Mouse (Mus musculus): ENCODE results near the gene Slc35f1. TPM values are rescaled to one million over a fixed set of nuclear protein-coding genes. Genes with fewer than 3 reads are reported as not detected.

The Slc35f1 gene
- polyA plus RNA-seq, 1 experiment from 2014 or later, result 0.23 TPM

DNA sequence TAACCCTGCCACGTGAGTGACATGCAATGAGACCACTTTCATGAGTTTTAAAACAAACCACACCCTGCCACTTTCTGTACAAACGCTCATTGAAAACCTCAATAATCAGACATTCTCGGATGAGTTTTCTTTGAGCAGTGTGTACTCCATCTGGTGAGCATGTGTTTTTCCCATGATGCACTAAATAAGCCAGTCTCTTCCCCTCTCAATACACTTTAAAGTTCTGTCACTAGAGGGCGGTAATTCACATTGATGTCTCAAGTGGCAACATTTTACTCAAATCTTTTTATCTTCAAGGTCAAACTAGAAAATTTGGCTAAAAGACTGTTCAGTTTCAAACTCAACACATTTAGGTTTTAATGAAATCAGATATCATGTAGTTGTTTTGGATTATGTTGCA lies 68.3 kb downstream of the Slc35f1 start:
- Histone ChIP-seq H3K9me3 (ENCODE audit: control insufficient read depth, low read length) (no peaks in the 10 kb centered on the region), H3K36me3 (ENCODE audit: control insufficient read depth, insufficient read depth, low read length) (no peaks in the 10 kb centered on the region), H3K4me3 (ENCODE audit: low read depth, low read length) (no peak overlapping the region), H3K9ac (ENCODE audit: low read depth, low read length) (no peak overlapping the region), H3K4me1 (replicated peaks; ENCODE audit: control insufficient read depth, insufficient read depth, low read length) (no peaks in the 10 kb centered on the region), H3K27me3 (replicated peaks; ENCODE audit: control insufficient read depth, insufficient read depth, low read length) (no peaks in the 10 kb centered on the region), H3K4me2 (no peak overlapping the region), H3K27ac (ENCODE audit: low read depth, low read length) (no peak overlapping the region)
- 31% methylated on average over 4 of the region's 4 CpGs for WGBS
- ATAC-seq (replicated peaks; ENCODE audit: low FRiP score) (no peak), DNase-seq (ENCODE audit: low spot score) (no peak)

DNA sequence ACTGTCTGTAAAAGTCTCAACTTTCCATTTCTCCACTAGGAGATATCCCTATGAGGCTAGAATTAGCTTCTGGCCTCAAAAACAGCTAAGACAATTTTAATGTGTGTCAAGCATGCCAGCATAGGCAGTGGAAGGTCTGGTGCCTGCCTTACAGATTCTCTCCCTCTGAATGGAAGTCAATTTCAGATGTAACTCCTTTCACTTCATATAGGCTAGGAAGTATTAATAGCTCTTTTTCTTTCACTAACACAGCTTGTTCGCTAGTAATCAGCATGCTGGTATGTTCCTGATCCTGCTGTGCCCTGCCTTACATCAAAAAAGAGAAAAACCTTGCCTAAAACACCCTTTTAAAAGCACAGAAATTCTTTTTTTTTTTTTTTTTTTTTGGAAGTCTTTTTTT lies 70.2 kb downstream of the Slc35f1 start:
- ATAC-seq (replicated peaks; ENCODE audit: low FRiP score) (no peak), DNase-seq (ENCODE audit: low spot score) (no peak)
- Histone ChIP-seq H3K27me3 (replicated peaks; ENCODE audit: control insufficient read depth, insufficient read depth, low read length) (no peaks in the 10 kb centered on the region), H3K27ac (ENCODE audit: low read depth, low read length) (no peak overlapping the region), H3K4me3 (ENCODE audit: low read depth, low read length) (no peak overlapping the region), H3K9ac (ENCODE audit: low read depth, low read length) (no peak overlapping the region), H3K4me1 (replicated peaks; ENCODE audit: control insufficient read depth, insufficient read depth, low read length) (no peaks in the 10 kb centered on the region), H3K36me3 (ENCODE audit: control insufficient read depth, insufficient read depth, low read length) (no peaks in the 10 kb centered on the region), H3K4me2 (no peak overlapping the region), H3K9me3 (ENCODE audit: control insufficient read depth, low read length) (no peaks in the 10 kb centered on the region)
- 73% methylated on average over 1 of the region's 1 CpGs for WGBS

DNA sequence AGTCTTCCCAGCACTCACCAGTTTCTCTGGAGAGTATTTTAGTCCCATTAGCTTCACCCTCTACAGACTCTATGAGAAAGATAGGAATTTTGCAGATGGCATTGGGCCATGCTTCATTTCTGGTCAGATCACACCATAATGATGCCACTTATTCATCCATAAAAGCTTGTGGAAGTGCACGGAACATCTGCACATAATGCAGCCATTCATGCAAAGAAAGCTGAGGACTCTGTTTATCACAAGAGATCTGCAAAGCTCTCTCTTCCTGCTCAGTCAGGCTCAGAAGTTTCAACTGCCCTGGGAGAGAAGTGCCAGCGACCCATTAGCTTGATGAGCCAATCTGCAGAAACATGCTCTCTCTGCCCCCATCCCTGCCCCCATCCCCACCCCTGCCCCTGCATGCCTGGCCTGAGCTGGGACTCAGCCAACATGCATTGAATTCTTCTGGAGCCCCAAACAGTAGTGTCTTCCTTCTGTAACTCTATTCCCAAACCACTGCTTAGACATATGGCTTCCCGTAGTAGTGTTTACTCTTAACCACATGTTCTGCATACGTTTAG lies 89.7 kb downstream of the Slc35f1 start:
- DNase-seq (ENCODE audit: low spot score) (no peak), ATAC-seq (replicated peaks; ENCODE audit: low FRiP score) (no peak)
- no peaks in the 10 kb centered on the region for H3K36me3 ChIP-seq (ENCODE audit: control insufficient read depth, insufficient read depth, low read length)
- WGBS, result 71% methylated on average over 4 of the region's 4 CpGs
- H3K4me3 ChIP-seq (ENCODE audit: low read depth, low read length), result no peak overlapping the region
- H3K4me1 ChIP-seq (replicated peaks; ENCODE audit: control insufficient read depth, insufficient read depth, low read length), result no peaks in the 10 kb centered on the region
- no peaks in the 10 kb centered on the region for H3K27me3 ChIP-seq (replicated peaks; ENCODE audit: control insufficient read depth, insufficient read depth, low read length)
- H3K27ac ChIP-seq (ENCODE audit: low read depth, low read length), result no peak overlapping the region
- H3K9me3 ChIP-seq (ENCODE audit: control insufficient read depth, low read length), result no peaks in the 10 kb centered on the region
- H3K9ac ChIP-seq (ENCODE audit: low read depth, low read length), result no peak overlapping the region
- H3K4me2 ChIP-seq, result no peak overlapping the region

DNA sequence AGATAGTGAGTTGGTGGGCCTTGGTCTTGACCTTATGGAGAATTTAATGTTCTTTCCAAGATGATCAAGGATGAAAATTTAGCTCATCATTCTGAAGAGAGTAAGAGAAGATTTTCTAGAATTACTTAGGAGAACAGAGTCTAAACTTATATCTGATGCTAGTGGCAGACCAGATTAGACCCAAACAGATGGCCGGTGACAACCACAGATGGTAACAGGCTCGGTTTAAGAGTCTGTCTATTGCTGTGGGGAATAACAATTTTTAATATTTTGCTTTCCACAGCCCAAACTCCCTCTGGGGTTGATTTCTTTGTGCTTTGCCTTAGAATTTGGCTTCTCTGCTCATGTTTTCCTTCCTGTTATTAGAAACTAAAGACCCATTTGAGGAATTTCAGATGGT lies 96.7 kb downstream of the Slc35f1 start:
- Histone ChIP-seq H3K4me1 (replicated peaks; ENCODE audit: control insufficient read depth, insufficient read depth, low read length) (no peaks in the 10 kb centered on the region), H3K27ac (ENCODE audit: low read depth, low read length) (no peak overlapping the region), H3K4me2 (no peak overlapping the region), H3K27me3 (replicated peaks; ENCODE audit: control insufficient read depth, insufficient read depth, low read length) (no peaks in the 10 kb centered on the region), H3K9me3 (ENCODE audit: control insufficient read depth, low read length) (no peaks in the 10 kb centered on the region), H3K36me3 (ENCODE audit: control insufficient read depth, insufficient read depth, low read length) (no peaks in the 10 kb centered on the region), H3K9ac (ENCODE audit: low read depth, low read length) (no peak overlapping the region), H3K4me3 (ENCODE audit: low read depth, low read length) (no peak overlapping the region)
- 74% methylated on average over 2 of the region's 2 CpGs for WGBS
- DNase-seq (ENCODE audit: low spot score) (no peak), ATAC-seq (replicated peaks; ENCODE audit: low FRiP score) (no peak)

DNA sequence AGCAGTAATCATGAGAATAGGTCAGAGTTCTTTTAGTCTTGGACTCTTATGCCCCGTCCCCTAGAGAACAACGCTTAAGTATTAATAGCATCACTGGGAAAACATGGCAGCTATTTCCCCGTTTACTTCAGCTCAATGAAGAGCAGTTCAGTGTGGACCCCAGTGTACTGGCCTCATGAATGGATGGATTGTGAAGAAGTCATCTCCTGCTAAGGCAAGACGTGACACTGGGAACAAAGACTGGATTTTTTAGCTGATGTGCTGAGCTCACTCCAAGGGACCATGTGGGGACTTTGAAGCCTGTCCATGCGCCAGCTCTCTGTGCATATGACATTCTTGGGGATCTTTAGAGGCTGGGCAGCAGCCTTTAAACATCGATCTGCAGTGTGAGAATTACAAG lies 101.2 kb downstream of the Slc35f1 start:
- H3K27me3 ChIP-seq (replicated peaks; ENCODE audit: control insufficient read depth, insufficient read depth, low read length), result no peaks in the 10 kb centered on the region
- no peak overlapping the region for H3K4me2 ChIP-seq
- no peak overlapping the region for H3K4me3 ChIP-seq (ENCODE audit: low read depth, low read length)
- no peaks in the 10 kb centered on the region for H3K36me3 ChIP-seq (ENCODE audit: control insufficient read depth, insufficient read depth, low read length)
- no peak for ATAC-seq (replicated peaks; ENCODE audit: low FRiP score)
- H3K27ac ChIP-seq (ENCODE audit: low read depth, low read length), result no peak overlapping the region
- H3K9ac ChIP-seq (ENCODE audit: low read depth, low read length), result no peak overlapping the region
- no peaks in the 10 kb centered on the region for H3K4me1 ChIP-seq (replicated peaks; ENCODE audit: control insufficient read depth, insufficient read depth, low read length)
- H3K9me3 ChIP-seq (ENCODE audit: control insufficient read depth, low read length), result no peaks in the 10 kb centered on the region
- DNase-seq (ENCODE audit: low spot score), result no peak
- 79% methylated on average over 6 of the region's 6 CpGs for WGBS

DNA sequence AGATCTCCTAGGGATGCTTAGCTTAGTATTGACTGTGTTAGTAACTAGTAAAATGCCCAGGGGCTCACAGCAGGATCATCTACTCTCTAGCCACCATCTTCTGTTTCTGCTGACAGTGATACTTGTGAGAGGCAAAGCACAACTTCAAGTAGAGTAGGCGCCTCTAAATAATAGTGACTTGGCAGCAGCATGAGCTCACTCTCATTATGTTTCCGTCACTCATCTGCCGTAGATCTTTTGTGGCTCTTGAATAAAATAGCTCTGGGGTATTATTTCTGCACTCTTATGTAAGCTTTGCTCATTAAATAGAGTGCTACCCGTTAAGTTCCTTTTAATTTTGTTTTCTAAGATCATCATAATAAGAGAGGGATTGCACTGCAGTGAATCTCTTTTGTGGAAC lies 107.1 kb downstream of the Slc35f1 start:
- H3K9ac ChIP-seq (ENCODE audit: low read depth, low read length), result no peak overlapping the region
- no peak for ATAC-seq (replicated peaks; ENCODE audit: low FRiP score)
- 84% methylated on average over 4 of the region's 4 CpGs for WGBS

DNA sequence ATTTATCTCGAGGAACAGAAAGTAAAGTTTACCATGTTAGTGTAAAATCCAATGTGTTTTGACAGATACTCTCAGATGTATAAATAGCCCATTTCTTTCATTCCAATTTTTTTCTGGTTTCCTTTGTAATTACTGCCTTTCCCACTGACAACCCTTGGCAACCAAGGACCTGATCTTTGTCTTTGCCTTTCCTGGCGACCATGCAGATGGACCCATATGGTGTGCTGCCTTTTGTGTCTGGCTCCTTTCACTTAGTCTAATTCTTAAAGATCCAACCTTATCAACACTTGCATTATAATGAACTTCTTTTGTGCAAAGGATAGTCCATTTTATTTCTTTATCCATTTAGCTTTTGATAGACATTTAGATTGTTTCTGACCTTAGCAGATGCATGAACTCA lies 117.5 kb downstream of the Slc35f1 start:
- no peak overlapping the region for H3K9ac ChIP-seq (ENCODE audit: low read depth, low read length)
- H3K4me1 ChIP-seq (replicated peaks; ENCODE audit: control insufficient read depth, insufficient read depth, low read length), result no peaks in the 10 kb centered on the region
- no peak overlapping the region for H3K27ac ChIP-seq (ENCODE audit: low read depth, low read length)
- no peaks in the 10 kb centered on the region for H3K27me3 ChIP-seq (replicated peaks; ENCODE audit: control insufficient read depth, insufficient read depth, low read length)
- no peak overlapping the region for H3K4me2 ChIP-seq
- no peaks in the 10 kb centered on the region for H3K9me3 ChIP-seq (ENCODE audit: control insufficient read depth, low read length)
- DNase-seq (ENCODE audit: low spot score), result no peak
- ATAC-seq (replicated peaks; ENCODE audit: low FRiP score), result no peak
- 61% methylated on average over 2 of the region's 2 CpGs for WGBS
- H3K36me3 ChIP-seq (ENCODE audit: control insufficient read depth, insufficient read depth, low read length), result no peaks in the 10 kb centered on the region
- no peak overlapping the region for H3K4me3 ChIP-seq (ENCODE audit: low read depth, low read length)

More for the DNA sequence above, 107.1 kb downstream of the Slc35f1 start:
- Histone ChIP-seq H3K4me2 (no peak overlapping the region), H3K36me3 (ENCODE audit: control insufficient read depth, insufficient read depth, low read length) (no peaks in the 10 kb centered on the region), H3K27ac (ENCODE audit: low read depth, low read length) (no peak overlapping the region), H3K9me3 (ENCODE audit: control insufficient read depth, low read length) (no peaks in the 10 kb centered on the region), H3K4me1 (replicated peaks; ENCODE audit: control insufficient read depth, insufficient read depth, low read length) (no peaks in the 10 kb centered on the region), H3K4me3 (ENCODE audit: low read depth, low read length) (no peak overlapping the region), H3K27me3 (replicated peaks; ENCODE audit: control insufficient read depth, insufficient read depth, low read length) (no peaks in the 10 kb centered on the region)
- DNase-seq (ENCODE audit: low spot score), result no peak

DNA sequence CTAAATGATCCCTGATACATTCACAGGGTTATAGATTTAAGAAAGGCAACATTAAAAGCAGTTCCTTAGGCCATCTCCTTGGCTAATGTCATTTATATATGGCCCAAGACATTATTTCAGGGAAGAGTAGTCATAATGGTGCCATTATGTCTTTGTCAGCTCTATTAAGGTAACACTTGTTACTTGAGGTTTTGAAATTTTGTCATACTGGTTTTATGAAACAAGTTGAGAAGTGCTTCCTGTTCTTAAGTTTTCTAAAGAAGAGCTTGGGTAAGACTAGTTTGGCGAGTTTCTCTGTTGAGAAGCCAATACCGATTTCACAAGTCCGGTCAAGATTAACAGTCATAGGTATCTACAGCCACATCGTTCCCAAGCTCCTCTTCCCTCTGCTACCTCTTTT lies 122.5 kb downstream of the Slc35f1 start:
- no peak overlapping the region for H3K27ac ChIP-seq (ENCODE audit: low read depth, low read length)
- DNase-seq (ENCODE audit: low spot score), result no peak
- no peak overlapping the region for H3K9ac ChIP-seq (ENCODE audit: low read depth, low read length)
- ATAC-seq (replicated peaks; ENCODE audit: low FRiP score), result no peak
- no peaks in the 10 kb centered on the region for H3K9me3 ChIP-seq (ENCODE audit: control insufficient read depth, low read length)
- no peaks in the 10 kb centered on the region for H3K36me3 ChIP-seq (ENCODE audit: control insufficient read depth, insufficient read depth, low read length)
- H3K4me2 ChIP-seq, result no peak overlapping the region
- 81% methylated on average over 4 of the region's 4 CpGs for WGBS
- H3K27me3 ChIP-seq (replicated peaks; ENCODE audit: control insufficient read depth, insufficient read depth, low read length), result no peaks in the 10 kb centered on the region
- H3K4me1 ChIP-seq (replicated peaks; ENCODE audit: control insufficient read depth, insufficient read depth, low read length), result no peaks in the 10 kb centered on the region
- H3K4me3 ChIP-seq (ENCODE audit: low read depth, low read length), result no peak overlapping the region

DNA sequence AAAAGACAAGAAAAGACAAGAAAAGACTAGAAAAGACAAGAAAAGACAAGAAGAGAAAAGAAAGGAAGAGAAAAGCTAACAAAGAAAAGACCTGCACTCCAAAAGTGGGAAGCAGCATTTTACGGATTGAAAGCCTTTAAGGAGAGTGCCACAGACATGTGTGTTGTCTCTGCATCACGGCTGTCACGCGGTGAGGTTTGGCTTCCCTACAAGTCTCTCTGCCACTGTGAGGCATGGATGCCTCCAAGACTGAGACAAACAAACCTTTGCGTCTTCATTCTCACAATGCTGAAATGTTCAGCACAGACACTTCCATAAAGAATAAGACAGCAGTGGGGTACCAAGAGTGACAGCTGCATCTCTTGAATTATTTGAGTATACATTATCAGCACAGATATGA lies 124.0 kb downstream of the Slc35f1 start:
- Histone ChIP-seq H3K9me3 (ENCODE audit: control insufficient read depth, low read length) (no peaks in the 10 kb centered on the region), H3K27ac (ENCODE audit: low read depth, low read length) (no peak overlapping the region), H3K9ac (ENCODE audit: low read depth, low read length) (no peak overlapping the region), H3K4me2 (no peak overlapping the region), H3K4me3 (ENCODE audit: low read depth, low read length) (no peak overlapping the region), H3K36me3 (ENCODE audit: control insufficient read depth, insufficient read depth, low read length) (no peaks in the 10 kb centered on the region), H3K27me3 (replicated peaks; ENCODE audit: control insufficient read depth, insufficient read depth, low read length) (no peaks in the 10 kb centered on the region), H3K4me1 (replicated peaks; ENCODE audit: control insufficient read depth, insufficient read depth, low read length) (no peaks in the 10 kb centered on the region)
- 85% methylated on average over 5 of the region's 5 CpGs for WGBS
- DNase-seq (ENCODE audit: low spot score), result no peak
- ATAC-seq (replicated peaks; ENCODE audit: low FRiP score), result no peak

All from liver, embryonic 11.5 days (tissue).